Mouse (Mus musculus): ENCODE data around the gene Pus3.
"Not testable (repeated sequence)": the region's sequence is repeated elsewhere in the genome, so short reads cannot be mapped to it uniquely, and the experiment has no call there.

Pus3 gene

DNA sequence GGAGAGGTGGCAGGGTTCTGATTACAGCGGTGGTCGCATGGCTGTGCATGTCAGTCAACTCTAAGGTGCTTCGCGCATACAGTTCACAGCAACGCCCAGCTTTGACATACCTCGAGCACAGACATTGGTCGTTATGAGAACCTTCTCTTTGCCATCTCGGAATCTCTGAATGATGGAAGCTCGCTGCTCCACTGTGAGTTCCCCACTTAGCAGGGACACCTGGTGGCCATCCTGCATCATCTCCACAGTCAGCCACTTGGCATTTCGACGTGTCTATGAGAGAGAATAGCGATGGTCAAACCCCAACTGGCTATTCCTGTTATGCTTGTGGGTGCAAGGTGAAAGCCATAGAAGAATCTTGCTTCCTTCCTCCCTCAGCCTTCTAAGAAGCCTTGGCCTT lies 12.7 kb upstream of the Pus3 start:
- DNase-seq (ENCODE audit: low read depth), result no peak

DNA sequence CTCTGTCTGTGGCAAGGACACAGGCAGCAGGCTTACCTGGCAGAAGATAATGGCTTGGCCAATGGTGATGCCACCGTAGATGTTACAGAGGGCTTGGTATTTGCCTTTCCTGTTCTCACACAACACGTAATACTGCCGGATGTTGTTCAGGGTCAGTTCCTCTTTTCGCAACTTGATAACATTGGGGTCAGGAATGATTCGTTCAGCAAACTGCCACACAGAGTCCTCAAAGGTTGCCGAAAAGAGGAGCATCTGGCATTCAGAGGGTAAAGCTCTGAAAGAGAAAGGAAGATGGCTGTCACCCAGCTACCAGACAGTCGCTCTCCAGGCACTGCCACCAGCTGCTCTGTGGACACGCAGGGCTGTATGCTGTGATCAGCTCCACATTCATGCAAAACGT lies 11.7 kb upstream of the Pus3 start:
- DNase-seq (ENCODE audit: low read depth), result no peak

DNA sequence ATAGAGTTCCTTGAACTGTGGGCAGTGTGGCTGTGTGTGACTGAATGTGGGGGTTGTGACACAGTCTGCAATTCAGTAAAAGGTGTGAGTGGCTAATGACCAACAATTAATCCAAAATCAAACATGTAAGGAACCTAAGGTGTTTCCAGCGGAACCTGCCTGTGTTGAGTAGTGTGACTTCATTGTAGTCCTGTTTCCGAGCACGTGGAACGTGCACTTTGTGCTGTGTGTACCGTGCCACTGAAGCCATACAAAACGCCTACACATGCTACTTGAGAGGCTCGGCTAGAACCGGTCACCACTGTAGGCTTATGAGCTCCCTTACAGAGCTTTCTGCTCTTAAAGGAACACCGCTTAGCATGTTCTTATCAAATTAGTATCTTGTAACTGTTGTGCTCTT lies 9.9 kb upstream of the Pus3 start:
- DNase-seq (ENCODE audit: low read depth), result no peak

DNA sequence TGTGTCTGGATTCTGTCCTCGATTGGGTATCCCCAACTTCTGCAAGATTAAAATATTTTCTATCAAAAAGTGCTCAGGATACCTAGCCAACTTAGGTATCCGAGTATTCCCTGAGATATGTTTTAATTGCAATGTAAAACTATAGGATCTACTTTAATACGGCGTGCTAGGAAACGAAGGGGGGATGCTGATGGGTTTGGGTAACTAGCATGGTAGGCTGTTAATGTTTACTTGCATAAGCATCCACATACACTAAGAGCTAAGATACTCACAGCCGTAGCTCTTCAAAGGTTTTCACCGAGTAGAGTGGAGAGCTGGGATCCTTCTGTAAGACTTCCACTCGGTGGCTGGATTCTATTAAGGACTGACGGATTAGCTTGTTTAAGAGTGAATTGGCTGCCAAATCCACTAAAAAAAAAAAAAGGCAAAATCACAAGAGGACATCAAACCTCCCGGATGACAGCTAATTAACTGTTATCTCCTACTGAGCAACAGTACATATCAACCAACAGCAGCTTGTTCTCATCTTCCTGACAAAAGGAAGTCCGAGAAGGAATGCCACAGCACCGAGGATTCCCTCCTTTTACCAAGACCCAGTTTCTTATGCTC lies 1.8 kb upstream of the Pus3 start:
- DNase-seq (ENCODE audit: low read depth), result no peak

DNA sequence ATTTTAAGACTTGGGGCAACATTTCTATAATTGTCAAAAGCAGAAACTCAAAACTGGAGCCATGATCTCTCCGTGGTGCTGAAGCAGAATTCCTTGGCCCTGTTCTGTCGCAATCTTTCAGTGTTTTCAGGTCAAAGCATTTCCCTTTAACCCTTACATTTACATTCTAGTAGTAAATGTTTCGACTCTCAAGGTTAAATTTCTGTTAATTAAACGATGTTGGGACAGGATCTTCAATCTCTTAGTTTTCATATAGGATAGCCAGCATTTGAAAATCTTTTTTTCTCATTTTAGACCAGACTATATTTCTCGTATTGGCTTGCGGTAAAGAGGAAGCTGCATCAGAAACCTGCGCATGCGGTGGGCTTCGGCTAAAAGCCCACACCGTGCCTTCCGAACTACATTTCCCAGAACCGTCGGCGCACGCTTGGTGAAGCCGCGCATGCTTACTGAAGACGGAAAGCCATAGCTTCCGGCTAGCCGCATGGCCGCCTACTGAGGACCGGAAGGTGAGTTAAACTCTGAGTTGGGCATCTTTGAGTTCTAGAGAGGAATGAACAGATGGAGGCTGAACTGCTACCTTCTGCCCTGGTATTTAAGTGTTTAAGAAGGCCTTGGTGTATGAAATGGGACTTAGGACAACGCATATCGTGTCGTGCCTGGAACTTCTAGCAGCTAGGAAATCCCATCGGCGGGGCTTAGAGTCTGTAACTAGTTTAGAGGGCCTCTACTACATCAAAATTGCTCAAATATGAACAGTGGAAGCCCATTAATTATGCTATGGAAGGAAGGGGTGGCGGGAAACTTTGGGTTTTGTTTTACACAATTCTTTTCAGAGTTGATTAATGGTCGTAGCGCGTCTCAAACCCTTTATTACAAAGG lies 855 bp downstream of the Pus3 start:
- DNase-seq (ENCODE audit: low read depth), result peak; percentile 86

DNA sequence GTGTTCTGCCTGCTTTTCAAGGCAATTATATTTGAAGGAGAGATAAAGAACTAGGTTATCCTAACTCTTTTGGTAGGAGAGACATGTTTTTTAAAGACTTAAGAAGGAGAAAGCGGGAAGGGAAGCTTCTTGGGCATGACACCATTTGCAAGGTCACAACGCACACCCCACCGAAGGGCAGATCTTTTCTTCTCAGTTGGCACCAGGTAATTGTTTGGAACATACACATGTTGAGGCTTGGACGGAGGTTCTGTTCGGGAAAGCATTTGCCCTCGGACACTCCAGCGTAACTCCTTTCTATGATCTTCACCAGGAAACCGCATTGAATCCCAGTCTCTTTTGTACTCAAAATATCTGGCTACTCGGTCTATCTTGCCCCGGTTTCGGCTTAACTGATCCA lies 2.7 kb downstream of the Pus3 start:
- DNase-seq (ENCODE audit: low read depth), result no peak

DNA sequence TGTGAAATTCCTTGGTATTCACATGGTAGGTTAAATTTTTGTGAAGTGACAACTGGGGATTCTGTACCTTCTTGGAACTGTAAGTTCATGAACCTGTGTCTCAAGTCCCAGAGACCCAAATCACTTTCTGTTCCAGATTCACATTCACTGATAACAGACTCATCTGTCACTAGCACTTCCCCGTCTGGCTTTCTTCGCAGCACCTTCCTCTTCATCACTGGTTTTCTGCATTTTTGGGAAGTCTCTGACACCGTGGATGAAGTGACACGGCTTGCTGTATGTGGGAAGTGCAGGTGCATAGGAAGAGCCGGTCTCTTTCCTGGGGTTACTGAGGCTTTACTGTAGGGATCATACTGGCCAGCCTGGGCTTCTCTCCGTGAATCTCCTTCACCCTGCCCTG lies 3.2 kb downstream of the Pus3 start:
- no peak for DNase-seq (ENCODE audit: low read depth)

DNA sequence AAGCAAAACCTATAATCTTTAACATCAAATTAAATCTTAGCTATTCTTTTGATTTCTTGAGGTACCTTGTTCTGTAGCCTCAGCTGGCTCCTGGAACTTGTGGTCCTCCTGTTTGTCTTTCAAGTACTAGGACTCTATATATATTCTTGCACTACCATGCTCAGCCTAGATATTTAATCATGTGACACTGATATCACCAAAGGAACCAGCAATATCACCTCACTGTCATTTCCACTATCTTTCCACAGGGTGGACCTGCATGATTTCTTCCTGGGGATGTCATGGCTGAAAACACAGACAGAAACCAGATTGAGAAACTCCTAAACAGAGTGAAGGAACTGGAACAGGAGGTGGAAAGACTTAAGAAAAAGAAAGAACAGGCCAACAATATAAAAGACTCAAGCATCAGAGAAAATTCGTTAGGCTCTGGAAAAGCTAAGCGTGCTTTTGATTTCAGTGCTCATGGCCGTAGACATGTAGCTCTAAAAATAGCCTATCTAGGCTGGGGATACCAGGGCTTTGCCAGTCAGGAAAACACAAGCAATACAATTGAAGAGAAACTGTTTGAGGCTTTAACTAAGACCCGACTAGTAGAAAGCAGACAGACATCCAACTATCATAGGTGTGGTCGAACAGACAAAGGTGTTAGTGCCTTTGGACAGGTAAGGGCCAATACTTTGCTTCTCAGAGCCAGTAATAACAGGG lies 6.3 kb downstream of the Pus3 start:
- no peak for DNase-seq (ENCODE audit: low read depth)

DNA sequence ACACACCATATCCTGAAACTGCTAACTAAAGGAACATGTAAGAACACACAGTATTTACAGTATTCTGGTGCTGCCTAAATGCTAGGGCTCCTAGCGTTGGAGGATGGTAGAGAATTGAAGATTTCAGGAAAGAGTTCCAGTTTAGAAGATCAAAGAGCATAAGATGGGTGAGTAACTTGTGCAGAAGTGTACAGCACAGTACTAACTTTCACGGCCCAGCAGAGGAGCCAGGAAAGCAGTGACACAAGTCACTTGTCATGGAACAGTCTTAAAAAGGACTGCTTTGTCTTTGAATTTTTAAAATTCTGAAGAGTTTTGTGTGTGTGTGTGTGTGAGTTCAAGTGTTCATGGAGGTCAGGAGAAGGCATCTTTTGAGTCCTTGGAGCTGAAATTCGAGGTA lies 9.6 kb downstream of the Pus3 start:
- no peak for DNase-seq (ENCODE audit: low read depth)

DNA sequence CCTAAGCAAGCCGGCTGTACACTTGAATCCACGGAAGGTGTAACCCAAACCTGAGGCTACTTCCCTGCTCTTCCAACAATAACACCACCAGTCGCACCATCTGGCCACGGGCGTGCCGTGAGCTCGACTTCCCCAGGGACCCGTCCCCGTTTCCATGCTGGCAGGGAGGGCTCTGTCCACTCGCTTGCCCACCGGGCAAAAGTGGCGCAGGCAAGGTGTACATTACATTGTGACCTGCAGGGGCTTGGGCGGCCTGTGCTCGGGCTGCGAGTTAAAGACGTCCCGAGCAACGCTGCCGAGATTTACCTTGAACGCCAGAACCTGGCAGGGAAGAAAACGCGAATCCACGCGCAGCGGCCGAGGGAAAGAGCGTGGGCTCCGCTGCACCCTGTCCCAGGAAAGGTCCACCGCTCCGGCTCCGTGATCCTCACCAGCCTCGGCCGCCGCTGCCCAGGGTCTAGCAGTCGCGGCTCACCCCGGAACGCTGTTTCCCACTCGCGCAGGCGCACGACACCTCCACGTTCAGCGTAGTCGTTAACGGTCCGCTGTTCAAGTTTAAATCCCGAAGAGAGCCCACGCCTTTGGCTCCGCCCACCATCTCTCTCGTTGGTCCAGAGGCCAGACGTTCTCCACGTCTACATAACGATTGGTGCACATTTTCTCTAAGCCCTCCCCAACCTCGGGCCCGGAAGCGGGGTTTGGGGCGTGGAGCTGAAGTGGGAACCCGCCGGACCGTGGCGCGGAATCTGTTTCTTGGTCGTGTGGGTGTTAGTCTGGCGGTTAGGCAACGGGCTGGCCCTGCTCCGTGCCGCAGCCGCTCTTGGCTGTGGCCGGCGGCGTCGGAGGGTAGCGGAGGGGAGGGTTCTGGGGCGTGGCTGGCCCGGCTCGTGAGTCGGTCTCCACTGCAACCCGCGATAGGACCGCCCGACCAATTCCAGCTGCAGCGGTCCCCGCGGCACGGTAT lies 11.5 kb downstream of the Pus3 start, which contains the start of the genes Pate2 and Hyls1:
TSS of gene Pate2 (plus strand) at position 714 of the 964 bp plus-strand sequence.
TSS of gene Hyls1 (minus strand) at position 828 of the 964 bp plus-strand sequence.
- DNase-seq (ENCODE audit: low read depth), result peak; percentile 97

DNA sequence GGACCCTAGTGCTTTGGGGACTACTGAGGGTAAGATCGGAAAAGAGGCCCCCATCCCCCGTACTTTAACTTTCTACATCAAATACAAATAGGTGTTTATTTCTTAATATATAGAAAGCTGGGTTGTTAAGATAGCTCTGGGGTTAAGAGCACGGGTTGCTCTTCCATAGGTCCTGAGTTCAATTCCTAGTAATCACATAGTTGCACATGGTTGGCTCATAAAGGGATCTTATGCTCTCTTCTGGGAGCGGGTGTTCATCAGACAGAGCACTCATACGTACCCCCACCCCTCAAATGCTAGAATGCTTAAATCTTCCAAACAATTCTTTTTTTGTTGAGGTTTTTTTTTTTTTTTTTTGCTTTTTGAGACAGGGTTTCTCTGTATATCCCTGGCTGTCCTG lies 12.3 kb downstream of the Pus3 start:
- no peak for DNase-seq (ENCODE audit: low read depth)

DNA sequence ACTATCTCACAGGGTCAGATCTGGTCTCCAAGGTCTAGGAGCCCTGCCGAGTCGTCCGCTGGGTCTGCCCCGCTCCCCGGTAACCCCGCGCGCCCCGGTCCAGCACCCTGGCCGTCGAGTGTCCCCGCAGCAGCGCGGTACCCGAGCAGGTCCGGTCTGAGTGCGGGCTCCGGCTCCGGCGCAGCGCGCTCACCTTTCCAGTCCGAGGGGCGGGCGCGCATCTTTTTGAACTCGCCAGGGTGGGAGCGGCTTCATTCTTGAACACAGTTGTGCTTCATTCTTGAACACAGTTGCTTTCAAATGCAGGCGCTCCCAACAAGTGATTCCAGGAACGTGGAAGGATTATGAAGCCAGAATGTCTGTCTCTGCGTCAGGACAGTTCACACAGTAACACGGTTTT lies 16.0 kb downstream of the Pus3 start:
- DNase-seq (ENCODE audit: low read depth), result no peak

DNA sequence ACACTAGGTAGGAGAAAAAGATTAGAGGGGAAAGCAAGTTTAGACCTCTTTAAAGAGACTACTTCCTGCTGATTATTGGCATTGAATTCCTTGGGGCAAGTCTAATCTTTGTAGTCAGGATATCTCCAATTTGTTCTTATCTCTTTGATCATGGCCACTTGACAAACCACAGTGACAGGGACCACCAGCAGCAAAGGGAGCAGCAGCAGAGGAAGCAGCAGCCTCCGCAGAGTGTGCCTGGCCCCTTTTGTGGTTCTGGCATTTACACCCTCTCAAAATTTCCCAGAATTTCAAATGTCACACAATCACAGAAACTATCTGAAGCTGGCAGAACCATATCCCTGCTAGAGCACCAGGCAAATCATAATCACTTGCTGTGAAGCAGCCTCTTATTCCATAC lies 29.3 kb downstream of the Pus3 start:
- DNase-seq (ENCODE audit: low read depth), result no peak

DNA sequence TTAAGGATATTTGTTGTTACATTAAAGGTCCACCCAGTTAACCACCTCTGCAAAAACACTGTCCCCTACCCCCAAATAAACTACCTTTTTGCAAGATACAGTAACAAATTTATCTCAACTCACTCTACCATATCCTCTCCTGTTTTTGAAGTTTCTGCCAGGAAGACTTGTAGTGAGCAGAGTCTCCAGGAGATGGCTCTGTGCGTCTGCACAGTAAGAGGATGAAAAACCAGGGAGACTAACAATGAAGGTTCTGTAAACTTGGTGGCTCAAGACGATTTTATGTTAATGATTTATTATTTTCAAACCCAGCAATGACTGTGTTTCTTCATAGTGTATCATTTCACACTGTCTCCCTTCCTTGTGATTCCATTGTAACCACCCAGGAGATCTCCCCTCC lies 34.5 kb downstream of the Pus3 start:
- peak; percentile 3 for DNase-seq (ENCODE audit: low read depth)

DNA sequence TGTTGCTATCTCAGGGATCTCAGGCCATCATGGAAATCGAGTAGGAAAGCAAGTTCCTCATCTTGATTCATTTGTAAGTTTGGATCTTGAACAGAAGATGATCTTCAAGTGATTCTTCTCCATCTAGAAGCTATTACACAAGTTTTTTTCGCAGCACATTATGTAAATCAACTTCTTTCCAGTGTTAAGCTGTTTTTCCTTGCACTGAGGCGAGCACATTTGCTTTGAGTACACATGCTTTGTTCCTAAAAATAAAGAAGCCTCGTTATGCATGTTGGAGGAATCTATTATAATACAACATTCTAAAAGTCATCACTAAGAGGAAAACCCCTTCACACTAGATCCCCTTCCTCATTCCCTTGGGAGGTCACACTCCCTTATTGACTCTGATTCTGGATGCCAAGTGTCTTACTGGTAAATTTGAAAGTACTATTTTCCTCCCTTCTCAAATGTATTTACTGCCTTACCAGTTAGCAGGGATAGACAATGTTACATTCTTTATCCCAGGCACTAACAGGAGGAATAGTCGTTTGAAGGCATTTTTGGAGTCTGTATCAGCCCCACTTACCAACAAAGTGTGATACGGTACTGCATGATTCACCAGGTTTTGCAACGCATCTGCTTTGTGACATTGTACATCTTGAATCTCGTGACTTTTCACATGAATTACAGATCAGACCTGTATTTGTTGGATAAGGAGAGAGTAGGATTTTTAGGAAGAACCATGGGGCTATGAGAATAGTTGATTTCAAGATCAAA lies 49.4 kb downstream of the Pus3 start:
- DNase-seq (ENCODE audit: low read depth), result no peak

DNA sequence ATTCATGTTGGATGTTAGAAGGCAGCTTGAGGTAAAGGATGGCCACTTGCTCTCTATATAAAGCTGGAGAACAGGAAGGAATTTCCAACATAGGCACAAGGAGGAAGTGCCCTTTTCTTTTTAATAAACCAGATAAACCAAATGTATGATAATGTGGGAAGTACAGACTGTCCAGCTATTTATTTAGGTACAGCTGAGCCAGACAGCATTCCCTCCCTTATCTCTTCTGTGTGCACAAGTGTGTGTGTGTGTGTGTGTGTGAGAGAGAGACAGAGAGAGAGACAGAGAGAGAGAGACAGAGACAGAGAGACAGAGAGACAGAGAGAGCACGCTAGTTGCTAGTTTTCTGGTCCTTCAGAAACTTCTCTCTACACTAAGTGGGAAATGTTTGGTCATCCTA lies 53.4 kb downstream of the Pus3 start, which contains the start of gene Pate4:
TSS of gene Pate4 (minus strand) at position 101 of the 400 bp plus-strand sequence.
- DNase-seq (ENCODE audit: low read depth), result no peak

DNA sequence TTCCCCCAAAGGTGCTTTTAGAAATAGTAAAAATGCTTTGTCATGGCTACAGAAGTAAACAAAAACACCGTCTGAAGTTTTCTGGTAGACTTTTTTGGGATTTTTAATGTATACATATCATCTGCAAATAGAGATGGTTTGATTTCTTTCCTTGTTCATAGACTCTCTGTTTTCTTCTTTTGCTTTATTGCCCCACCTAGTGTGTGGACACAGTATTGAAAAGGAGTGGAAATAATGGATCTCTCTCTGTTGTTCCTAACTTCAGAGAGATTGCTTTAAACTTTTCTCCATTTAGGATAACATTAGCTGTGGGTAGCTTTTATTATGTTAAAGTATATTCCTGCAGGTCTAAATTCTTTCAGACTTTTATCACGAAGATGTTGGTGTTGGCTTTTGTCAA lies 55.6 kb downstream of the Pus3 start:
- DNase-seq (ENCODE audit: low read depth), result no peak

DNA sequence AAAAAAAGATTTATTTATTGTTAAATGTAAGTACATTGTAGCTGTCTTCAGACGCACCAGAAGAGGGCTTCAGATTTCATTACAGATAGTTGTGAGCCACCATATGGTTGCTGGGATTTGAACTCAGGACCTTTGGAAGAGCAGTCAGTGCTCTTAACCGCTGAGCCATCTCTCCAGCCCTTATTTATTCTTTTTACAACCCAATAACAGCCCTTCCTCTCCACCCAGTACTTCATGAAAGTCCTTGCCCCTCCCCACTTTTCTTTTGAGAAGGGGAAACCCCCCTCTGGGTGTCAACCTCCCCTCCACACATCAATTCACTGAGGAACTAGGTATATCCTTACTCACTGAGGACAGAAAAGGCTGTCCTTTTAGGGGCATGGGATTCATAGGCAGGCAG lies 58.4 kb downstream of the Pus3 start:
- not testable (repeated sequence) for DNase-seq (ENCODE audit: low read depth)
